Mouse (Mus musculus) heart, adult 2 months (tissue): ENCODE results near the gene Uqcc1. TPM values are rescaled to one million over a fixed set of nuclear protein-coding genes. Genes with fewer than 3 reads are reported as not detected.

ENCODE experiments used
- DNase-seq, 2 experiments: peaks; one replicate each; pipeline ENCODE4 v3.0.0; 2021
- H3K27ac ChIP-seq: fragments of 200-600 bp; 2 replicates; pipeline ENCODE4 v1.8.1; 2022
- H3K27me3 ChIP-seq: fragments of 200-500 bp; 2 replicates; pipeline ENCODE4 v1.6.1; 2012; ENCODE audit warnings: mild to moderate bottlenecking, low read length, inconsistent platforms, mixed read lengths; ENCODE audit not compliant: control insufficient read depth, insufficient read depth
- H3K36me3 ChIP-seq: fragments of 200-500 bp; 2 replicates; pipeline ENCODE4 v1.6.1; 2012; ENCODE audit warnings: low read length, inconsistent platforms; ENCODE audit not compliant: control insufficient read depth, insufficient read depth
- H3K4me1 ChIP-seq: fragments of 200-500 bp; 2 replicates; pipeline ENCODE4 v1.6.1; 2011; ENCODE audit warnings: low read length; ENCODE audit not compliant: control insufficient read depth, insufficient read depth
- H3K4me3 ChIP-seq: fragments of 200-600 bp; 2 replicates; pipeline ENCODE4 v1.8.1; 2022
- H3K79me2 ChIP-seq: fragments of 200-500 bp; replicated peaks from 2 replicates; pipeline ENCODE4 v1.6.1; 2012; ENCODE audit warnings: mild to moderate bottlenecking, inconsistent platforms, low read length, moderate library complexity, mixed read lengths; ENCODE audit not compliant: control insufficient read depth, insufficient read depth
- H3K9ac ChIP-seq: fragments of 200-500 bp; 2 replicates; pipeline ENCODE4 v1.6.1; 2012; ENCODE audit warnings: low read depth, mild to moderate bottlenecking, control low read depth, inconsistent platforms, low read length, mixed read lengths
- CTCF ChIP-seq: fragments of 200-600 bp; IDR thresholded peaks from 2 replicates; pipeline ENCODE4 v1.8.1; 2022; ENCODE audit warnings: antibody characterized with exemption, mild to moderate bottlenecking, moderate library complexity
- EP300 ChIP-seq: fragments of 200-500 bp; IDR thresholded peaks from 2 replicates; pipeline ENCODE4 v1.6.1; 2011; ENCODE audit warnings: low read depth, low read length, control low read depth; ENCODE audit not compliant: insufficient read depth
- POLR2A ChIP-seq: fragments of 200-500 bp; IDR thresholded peaks from 2 replicates; pipeline ENCODE4 v1.6.1; 2011; ENCODE audit warnings: mild to moderate bottlenecking, low read depth, low read length, control low read depth; ENCODE audit not compliant: insufficient read depth
- WGBS: fragments of 180-500 bp; shearing (Covaris S2); methylation state at CpG from one replicate; pipeline ENCODE4 v1.1.7; 2018; 5-methylcytosine and 5-hydroxymethylcytosine counted together
- intact Hi-C: fragments of 180-260 bp; cut with DNase I; formaldehyde crosslinking; loops from one replicate; pipeline ENCODE4 v1.15.1; 2025
- polyA plus RNA-seq: library from polyadenylated mRNA; depleted of rRNA; stranded (reverse); fragments of >200 nt; gene quantifications from 2 replicates; pipeline ENCODE4 v1.2.3, GENCODE M21; 2012
- total RNA-seq, 2 experiments: library from RNA; stranded (reverse); gene quantifications; 2 replicates each; pipeline ENCODE4 v1.2.3; 2021

Gene Uqcc1
- total and polyA plus RNA-seq, 3 experiments, result 144 to 270 (median 268) TPM

DNA sequence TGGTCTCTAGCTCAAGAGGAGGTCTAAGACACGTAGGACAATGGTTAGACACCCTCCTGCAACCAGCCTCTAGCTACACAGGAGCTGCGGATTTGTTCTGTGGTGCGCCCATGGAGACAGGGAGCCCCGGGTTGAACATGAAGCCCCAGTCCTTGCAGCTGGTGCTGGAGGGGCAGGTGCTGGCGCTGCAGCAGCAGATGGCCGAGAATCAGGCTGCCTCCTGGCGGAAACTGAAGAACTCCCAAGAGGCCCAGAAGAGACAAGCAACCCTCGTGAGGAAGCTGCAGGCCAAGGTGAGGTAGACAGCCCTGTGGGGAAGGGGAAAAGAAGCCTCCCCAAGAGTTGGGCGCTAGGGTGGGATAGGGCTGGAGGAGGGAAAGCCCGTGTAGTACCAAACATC is 31.8 kb upstream of the Uqcc1 start:
- Histone ChIP-seq H3K4me3 (no peak overlapping the region), H3K4me1 (no peaks in the 10 kb centered on the region), H3K27me3 (no peaks in the 10 kb centered on the region), H3K79me2 (no peaks in the 10 kb centered on the region), H3K9ac (no peak overlapping the region), H3K27ac (no peak overlapping the region), H3K36me3 (no peaks in the 10 kb centered on the region)
- 90% methylated on average over 10 of the region's 10 CpGs for WGBS
- no peak for TF ChIP-seq CTCF
- intact Hi-C loops, result loop anchor here (5.0 kb wide), 2 partner anchors 180 to 315 kb away; partner anchors contain the start of genes Nfs1 and Romo1
- no peak for DNase-seq

DNA sequence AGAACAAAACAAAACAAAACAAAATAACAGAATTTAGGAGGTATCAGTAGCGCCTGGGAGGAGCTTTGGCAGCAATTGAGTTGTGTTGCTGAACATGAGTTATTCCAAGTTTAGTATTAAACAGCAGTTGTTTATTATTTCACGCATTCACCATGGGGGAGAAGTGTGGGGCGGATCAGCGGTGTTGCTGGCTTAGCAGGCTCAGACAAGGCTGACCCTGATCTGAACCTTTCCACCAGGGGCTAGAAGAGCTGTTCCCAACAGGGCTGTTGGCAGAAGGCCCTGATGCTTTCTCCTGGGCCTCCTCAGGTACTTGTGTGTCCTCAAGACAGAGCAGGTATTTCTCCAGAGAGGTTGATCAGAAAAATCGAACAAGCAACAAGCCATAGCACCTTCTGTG is 29.9 kb upstream of the Uqcc1 start:
- Histone ChIP-seq H3K4me3 (no peak overlapping the region), H3K27ac (no peak overlapping the region), H3K27me3 (no peaks in the 10 kb centered on the region), H3K9ac (no peak overlapping the region), H3K36me3 (no peaks in the 10 kb centered on the region), H3K4me1 (no peaks in the 10 kb centered on the region), H3K79me2 (no peaks in the 10 kb centered on the region)
- 88% methylated on average over 5 of the region's 5 CpGs for WGBS
- DNase-seq, result no peak
- TF ChIP-seq EP300 (no peak), CTCF (no peak)
- intact Hi-C loops, result loop anchor here (5.0 kb wide), 2 partner anchors 182 to 317 kb away; partner anchors contain the start of genes Nfs1 and Romo1

DNA sequence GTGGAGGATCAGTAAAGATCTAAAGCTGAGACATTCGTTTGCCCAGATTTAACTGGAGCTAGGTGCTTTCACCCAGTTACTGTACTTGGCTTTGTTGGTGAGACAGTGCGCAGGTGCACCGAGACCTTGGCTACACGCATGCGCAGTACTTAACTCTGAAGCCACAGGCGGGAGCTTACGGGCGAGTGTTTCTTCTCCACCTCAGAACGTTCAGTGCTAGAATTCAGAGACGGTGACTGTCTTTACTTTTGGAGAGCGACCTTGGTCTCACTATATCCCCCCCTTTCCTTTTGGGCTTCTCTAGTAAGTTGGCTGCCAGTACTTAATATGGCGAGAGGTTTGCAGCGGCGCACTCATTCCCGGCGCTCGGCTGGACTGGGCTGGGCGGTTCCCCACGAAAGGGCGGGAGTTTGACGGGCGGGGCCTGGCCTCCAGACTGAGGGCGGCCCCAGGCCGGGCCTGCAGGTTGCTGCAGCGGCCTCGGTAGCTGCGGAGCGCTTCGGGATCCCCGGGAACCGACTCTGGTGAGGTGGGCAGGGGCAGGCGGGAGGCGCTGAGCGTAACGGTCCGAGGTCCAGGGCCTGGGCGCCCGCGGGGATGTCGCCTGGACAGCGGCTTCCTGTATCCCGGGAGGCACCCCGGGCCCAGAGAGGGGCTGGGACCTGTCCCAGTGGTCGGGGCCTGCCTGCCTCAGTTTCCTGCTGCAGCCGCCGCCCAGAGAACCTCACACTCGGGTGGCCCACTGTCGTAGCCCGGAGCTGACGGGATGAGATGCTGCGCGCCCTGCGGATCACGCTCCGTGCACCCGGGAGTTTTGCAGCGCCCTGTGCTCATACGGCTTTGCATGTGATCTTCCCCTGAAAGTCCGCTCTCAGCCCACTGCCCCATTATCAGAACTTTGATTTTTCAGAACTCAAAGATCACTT is 26.3 kb upstream of the Uqcc1 start, which contains the start of gene Cep250:
Cep250 (plus strand) TSS at position 325 of the 926 bp plus-strand sequence.
- intact Hi-C loops, result no loop called here
- TF ChIP-seq EP300, result peak; percentile 35; the same call in 1 of the 2 replicates
- 0 out of 2 replicates have a peak, but pooled peaks have one; percentile 12 for TF ChIP-seq CTCF
- peak; percentile 77 for TF ChIP-seq POLR2A
- no peaks in the 10 kb centered on the region for H3K4me1 ChIP-seq
- peak within 1 kb of the TSS; percentile 86 for H3K9ac ChIP-seq
- WGBS, result under 1% methylated on average over 59 of the region's 59 CpGs
- H3K27me3 ChIP-seq, result no peaks in the 10 kb centered on the region
- peak within 1 kb of the TSS; percentile 93 for H3K27ac ChIP-seq
- DNase-seq, result peak; percentile 92 to 94
- H3K4me3 ChIP-seq, result peak within 1 kb of the TSS; percentile 97
- H3K79me2 ChIP-seq, result no peaks in the 10 kb centered on the region
- no peaks in the 10 kb centered on the region for H3K36me3 ChIP-seq

DNA sequence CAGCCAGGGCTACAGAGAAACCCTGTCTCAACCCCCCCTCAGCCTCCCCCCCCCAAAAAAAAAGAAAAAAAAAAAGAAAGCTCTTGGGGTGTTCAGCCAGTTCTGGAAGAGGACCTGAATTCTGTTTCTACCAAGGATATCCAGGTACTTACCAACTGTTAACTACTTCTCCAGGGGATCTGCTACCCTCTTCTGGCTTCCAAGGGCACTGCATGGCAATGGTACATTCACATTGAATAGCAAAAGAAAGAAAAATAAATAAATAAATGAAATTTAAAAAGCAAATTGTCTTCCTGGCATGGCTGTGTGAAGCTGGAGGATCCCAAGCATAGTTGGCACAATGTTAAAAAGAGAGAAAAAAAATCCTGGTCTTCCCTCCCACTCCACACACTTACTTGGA is 21.9 kb upstream of the Uqcc1 start:
- no peak overlapping the region for H3K27ac ChIP-seq
- peak in 1 of 2 experiments; percentile 45 for DNase-seq
- intact Hi-C loops, result no loop called here
- no peak overlapping the region for H3K4me3 ChIP-seq
- H3K27me3 ChIP-seq, result no peaks in the 10 kb centered on the region
- H3K36me3 ChIP-seq, result no peaks in the 10 kb centered on the region
- H3K79me2 ChIP-seq, result no peaks in the 10 kb centered on the region
- H3K9ac ChIP-seq, result no peak overlapping the region
- TF ChIP-seq POLR2A (no peak), EP300 (no peak), CTCF (peak; percentile 75)
- H3K4me1 ChIP-seq, result no peaks in the 10 kb centered on the region

DNA sequence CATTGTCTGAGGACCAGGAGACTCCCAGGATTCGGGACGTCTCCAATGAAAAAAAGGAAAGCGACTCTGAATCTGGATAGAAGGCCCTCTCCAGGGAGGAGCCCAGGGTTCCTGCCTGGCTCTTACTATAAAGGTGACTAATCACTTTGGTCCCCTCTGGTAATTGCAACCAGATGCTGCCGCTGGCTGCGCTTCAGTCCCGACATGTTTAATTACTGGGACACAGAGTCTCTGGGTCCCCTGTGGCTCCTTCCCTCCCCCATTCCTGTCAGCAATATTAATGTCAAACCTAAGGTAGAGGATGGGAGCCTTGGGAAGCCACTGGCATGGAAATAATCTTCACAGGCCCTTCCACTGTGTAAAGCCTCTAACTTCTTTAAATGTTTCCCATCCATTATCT is 19.3 kb upstream of the Uqcc1 start:
- WGBS, result 39% methylated on average over 6 of the region's 6 CpGs
- DNase-seq, result peak in 1 of 2 experiments; percentile 21
- intact Hi-C loops, result loop anchor here (10.0 kb wide), 1 partner anchor 255 kb away; the partner anchor contains the start of gene Trpc4ap

DNA sequence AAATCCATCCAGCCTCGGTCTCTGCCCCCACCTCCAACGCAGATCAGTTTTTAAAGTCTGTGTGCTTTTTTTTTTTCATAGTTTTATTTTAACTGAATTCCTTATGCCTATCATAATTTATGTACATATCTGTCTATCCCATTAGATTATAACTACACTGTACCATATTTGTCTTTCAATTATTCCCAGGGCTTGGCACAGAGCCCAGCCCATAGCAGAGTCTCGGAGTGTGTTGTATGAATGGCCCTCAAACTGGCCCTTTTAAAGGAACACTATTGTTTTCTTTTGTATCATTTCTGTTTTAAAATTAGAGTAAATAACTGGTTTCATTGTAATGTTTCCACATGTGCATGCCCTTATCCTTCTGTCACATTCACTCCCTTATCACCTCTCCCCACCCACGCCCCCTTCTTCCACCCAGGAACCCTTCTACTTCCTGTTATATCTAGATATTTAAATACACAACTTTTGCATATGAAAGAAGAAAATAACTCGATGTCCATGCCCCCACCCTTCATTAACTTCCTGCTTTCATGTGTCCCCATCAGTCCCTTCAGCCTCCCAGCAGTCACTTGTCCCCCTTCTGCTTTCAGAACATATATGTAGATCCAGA is 17.4 kb upstream of the Uqcc1 start:
- H3K4me3 ChIP-seq, result no peak overlapping the region
- no peak for TF ChIP-seq CTCF
- TF ChIP-seq EP300, result no peak
- no peak for TF ChIP-seq POLR2A
- H3K79me2 ChIP-seq, result no peaks in the 10 kb centered on the region
- intact Hi-C loops, result loop anchor here (10.0 kb wide), 1 partner anchor 253 kb away; the partner anchor contains the start of gene Trpc4ap
- no peaks in the 10 kb centered on the region for H3K27me3 ChIP-seq
- no peak overlapping the region for H3K9ac ChIP-seq
- no peak for DNase-seq
- 38% methylated on average over 5 of the region's 5 CpGs for WGBS
- H3K36me3 ChIP-seq, result no peaks in the 10 kb centered on the region
- no peaks in the 10 kb centered on the region for H3K4me1 ChIP-seq
- H3K27ac ChIP-seq, result no peak overlapping the region

More for the DNA sequence above, 19.3 kb upstream of the Uqcc1 start:
- Histone ChIP-seq H3K4me1 (no peaks in the 10 kb centered on the region), H3K4me3 (no peak overlapping the region), H3K9ac (no peak overlapping the region), H3K27ac (no peak overlapping the region), H3K27me3 (no peaks in the 10 kb centered on the region), H3K79me2 (no peaks in the 10 kb centered on the region), H3K36me3 (no peaks in the 10 kb centered on the region)
- TF ChIP-seq CTCF, result no peak
- no peak for TF ChIP-seq EP300
- TF ChIP-seq POLR2A, result no peak
